Mouse (Mus musculus) inflammation-experienced regulatory T-cells, adult 16 weeks (primary cell): ENCODE data around the gene Psmg1. TPM values are rescaled to one million over a fixed set of nuclear protein-coding genes. Genes with fewer than 3 reads are reported as not detected.

Experiments
- polyA plus RNA-seq: library from polyadenylated mRNA; unstranded; fragments of 100-300 nt; shearing (Covaris generic); gene quantifications from one replicate; pipeline ENCODE4 v1.2.1, GENCODE M21; 2017

Gene Psmg1
- 64.0 TPM for polyA plus RNA-seq

GRCm38 (mm10) chr16:95990462-95991121 is at the start of gene Psmg1:
TSS of gene Psmg1 (minus strand) at chr16:95990960.

Other genes starting within 250 kb of the Psmg1 start
- 32.5 TPM for gene Brwd1, start 91.6 kb upstream of the Psmg1 start, polyA plus RNA-seq
- gene Hmgn1, start 136.8 kb upstream of the Psmg1 start, polyA plus RNA-seq: 85.8 TPM
- gene Wrb, start 154.4 kb upstream of the Psmg1 start, polyA plus RNA-seq: 14.8 TPM
- not detected for gene Lca5l, start 201.3 kb upstream of the Psmg1 start, polyA plus RNA-seq
- gene Sh3bgr, start 209.5 kb upstream of the Psmg1 start, polyA plus RNA-seq: not detected
- gene B3galt5, start 244.8 kb upstream of the Psmg1 start, polyA plus RNA-seq: 3.6 TPM